Mouse (Mus musculus) spleen, adult 2 months (tissue): Measurements from ENCODE around the gene Slc13a3.

Experiments
- CTCF ChIP-seq: fragments of 200-500 bp; IDR thresholded peaks from 2 replicates; pipeline ENCODE4 v1.5.1; 2011; ENCODE audit warnings: mild to moderate bottlenecking, inconsistent platforms; ENCODE audit not compliant: insufficient read depth, insufficient read length, insufficient replicate concordance; ENCODE audit errors: extremely low read depth
- POLR2A ChIP-seq: fragments of 200-500 bp; IDR thresholded peaks from 2 replicates; pipeline ENCODE4 v1.6.1; 2011; ENCODE audit warnings: low read depth, low read length, inconsistent platforms

DNA sequence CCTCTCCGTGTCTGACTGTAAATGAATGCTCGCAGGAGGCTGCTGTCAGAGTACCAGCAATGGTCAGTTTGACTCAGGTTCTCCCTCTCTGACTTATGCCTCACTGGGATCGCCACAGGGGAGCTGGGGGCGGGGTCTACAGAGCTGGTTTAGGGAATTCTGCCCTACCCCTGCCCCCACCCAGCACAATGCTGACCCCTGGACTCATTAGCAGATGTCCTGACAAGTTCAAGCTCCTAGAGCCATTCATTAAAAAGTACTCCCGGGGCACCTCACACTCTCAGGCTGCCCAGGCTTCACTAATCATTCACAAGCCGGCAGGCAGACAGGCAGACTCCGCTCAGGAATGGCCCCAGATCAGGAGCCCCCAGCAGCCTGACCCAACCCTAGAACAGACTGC, 13.4 kb downstream of the Slc13a3 start:
- TF ChIP-seq POLR2A (no peak), CTCF (no peak)
